Mouse (Mus musculus) hindbrain, embryonic 10.5 days (tissue): ENCODE data around the gene Thoc5. TPM values are rescaled to one million over a fixed set of nuclear protein-coding genes. Genes with fewer than 3 reads are reported as not detected.

Experiments used
- DNase-seq: peaks from one replicate; pipeline ENCODE4 v3.0.0-alpha.2; 2017; ENCODE audit warnings: low spot score
- H3K27ac ChIP-seq: fragments of 300-500 bp; sonication (generic); 2 replicates; pipeline ENCODE4 v1.5.1; 2016; ENCODE audit warnings: mild to moderate bottlenecking, moderate library complexity
- H3K27me3 ChIP-seq: fragments of 300-500 bp; sonication (generic); 2 replicates; pipeline ENCODE4 v1.6.1; 2016; ENCODE audit warnings: mild to moderate bottlenecking; ENCODE audit not compliant: poor library complexity, insufficient read depth, severe bottlenecking
- H3K36me3 ChIP-seq: fragments of 300-500 bp; sonication (generic); 2 replicates; pipeline ENCODE4 v1.6.1; 2016; ENCODE audit warnings: mild to moderate bottlenecking, moderate library complexity
- H3K4me1 ChIP-seq: fragments of 300-500 bp; sonication (generic); replicated peaks from 2 replicates; pipeline ENCODE4 v1.6.1; 2016; ENCODE audit warnings: mild to moderate bottlenecking
- H3K4me3 ChIP-seq: fragments of 300-500 bp; sonication (generic); 2 replicates; pipeline ENCODE4 v1.5.1; 2016; ENCODE audit warnings: mild to moderate bottlenecking, moderate library complexity
- H3K9me3 ChIP-seq: fragments of 300-500 bp; sonication (generic); 2 replicates; pipeline ENCODE4 v1.6.1; 2016; ENCODE audit warnings: mild to moderate bottlenecking, moderate library complexity
- WGBS: fragments of 180-500 bp; shearing (Covaris S2); methylation state at CpG from one replicate; pipeline ENCODE4 v1.1.7; 2016; 5-methylcytosine and 5-hydroxymethylcytosine counted together
- polyA plus RNA-seq: library from polyadenylated mRNA; unstranded; fragments of >200 nt; fragmentation: Nextera tagmentation; extraction: Ambion mirVana; gene quantifications from 2 replicates; pipeline ENCODE4 v1.2.1, GENCODE M21; 2016

Thoc5 gene
- polyA plus RNA-seq, 1 experiment from 2014 or later, result 59.4 TPM

DNA sequence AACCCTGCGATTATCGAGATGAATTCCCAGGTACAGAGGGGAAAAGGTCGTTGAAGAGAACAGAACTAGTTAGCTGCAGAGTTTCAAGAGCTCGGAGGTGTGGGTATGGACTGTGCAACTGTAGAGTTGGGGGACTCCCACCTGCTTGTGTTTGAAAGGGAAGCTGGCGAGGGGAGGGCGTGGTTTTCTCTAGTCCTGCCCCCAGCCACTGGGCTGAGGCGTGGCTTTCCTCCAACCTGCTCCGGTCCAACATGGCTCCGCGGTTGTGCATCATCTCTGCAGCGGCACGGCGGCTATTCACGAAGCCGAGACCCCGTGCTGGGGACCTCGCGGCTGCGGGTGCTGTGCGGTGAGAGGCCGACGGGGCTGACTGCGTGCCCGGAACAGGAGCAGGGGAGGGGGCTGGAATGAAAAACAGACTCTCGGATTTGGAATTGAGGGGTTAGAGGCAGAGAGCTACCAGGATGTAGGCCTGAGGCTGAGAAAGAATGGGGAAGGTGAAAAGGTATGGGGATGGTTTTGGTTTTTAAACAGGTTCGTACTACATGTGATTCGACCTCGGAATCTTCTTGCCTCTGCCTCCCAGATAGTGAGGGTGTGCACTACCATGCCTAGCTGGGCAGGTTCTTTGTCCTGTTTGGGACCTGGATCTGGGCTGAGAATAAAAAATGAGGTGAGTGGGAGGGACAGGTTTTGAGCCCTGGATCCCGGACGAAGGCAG is 21.2 kb upstream of the Thoc5 start, which contains the start of gene Nipsnap1:
TSS of gene Nipsnap1 (plus strand) at position 197 of the 721 bp plus-strand sequence.
- Histone ChIP-seq H3K4me3 (peak within 1 kb of the TSS; percentile 86), H3K4me1 (peaks cover 15% of the 10 kb centered on the region), H3K27me3 (no peaks in the 10 kb centered on the region), H3K36me3 (peaks cover 14% of the 10 kb centered on the region), H3K9me3 (peaks cover 8% of the 10 kb centered on the region; the same call in 1 of the 2 replicates), H3K27ac (peak within 1 kb of the TSS; percentile 94)
- 1% methylated on average over 30 of the region's 30 CpGs for WGBS
- peak; percentile 85 for DNase-seq

DNA sequence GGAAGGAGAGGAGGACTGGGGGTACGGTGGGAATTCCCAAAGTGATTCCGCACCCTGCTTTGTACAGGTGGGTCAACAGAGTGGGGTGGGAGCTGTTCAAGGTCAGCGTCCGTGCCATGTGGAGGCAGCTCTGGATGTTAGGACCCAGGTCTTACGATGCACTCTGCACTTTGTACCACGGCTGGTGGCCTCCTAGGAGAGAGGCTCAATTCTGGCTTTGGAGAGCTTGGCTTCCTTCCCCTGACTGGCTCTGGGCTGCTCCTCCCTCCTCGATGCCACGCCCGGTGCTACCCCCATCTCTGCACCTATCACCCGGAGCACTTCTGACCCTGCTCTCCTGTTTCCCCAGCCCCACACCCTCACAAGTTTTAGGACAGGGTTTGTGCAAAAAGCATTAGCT is 20.6 kb upstream of the Thoc5 start:
- Histone ChIP-seq H3K36me3 (peaks cover 14% of the 10 kb centered on the region), H3K9me3 (peaks cover 8% of the 10 kb centered on the region; the same call in 1 of the 2 replicates), H3K4me1 (peaks cover 15% of the 10 kb centered on the region), H3K27ac (peak overlapping the region; percentile 94), H3K27me3 (no peaks in the 10 kb centered on the region), H3K4me3 (peak overlapping the region; percentile 86)
- DNase-seq, result peak; percentile 17
- WGBS, result 13% methylated on average over 10 of the region's 10 CpGs

- Histone ChIP-seq H3K4me3 (no peak overlapping the region), H3K36me3 (peaks cover 38% of the 10 kb centered on the region), H3K9me3 (peaks cover 6% of the 10 kb centered on the region; the same call in 1 of the 2 replicates), H3K27me3 (no peaks in the 10 kb centered on the region), H3K4me1 (0 out of 2 replicates have a peak, but pooled peaks cover 5% of the 10 kb centered on the region), H3K27ac (no peak overlapping the region)
- no peak for DNase-seq
- WGBS, result 84% methylated on average over 4 of the region's 4 CpGs
Observed at GRCm38 (mm10) chr11:4881087-4881486, 14.0 kb upstream of the Thoc5 start.

- no peak overlapping the region for H3K4me3 ChIP-seq
- 0 out of 2 replicates have a peak, but pooled peaks cover 5% of the 10 kb centered on the region for H3K4me1 ChIP-seq
- H3K27me3 ChIP-seq, result no peaks in the 10 kb centered on the region
- no peaks in the 10 kb centered on the region for H3K9me3 ChIP-seq
- peaks cover 50% of the 10 kb centered on the region for H3K36me3 ChIP-seq
- DNase-seq, result no peak
- WGBS, result 51% methylated on average over 14 of the region's 14 CpGs
- no peak overlapping the region for H3K27ac ChIP-seq
Observed at GRCm38 (mm10) chr11:4882892-4883627, 12.1 kb upstream of the Thoc5 start.

DNA sequence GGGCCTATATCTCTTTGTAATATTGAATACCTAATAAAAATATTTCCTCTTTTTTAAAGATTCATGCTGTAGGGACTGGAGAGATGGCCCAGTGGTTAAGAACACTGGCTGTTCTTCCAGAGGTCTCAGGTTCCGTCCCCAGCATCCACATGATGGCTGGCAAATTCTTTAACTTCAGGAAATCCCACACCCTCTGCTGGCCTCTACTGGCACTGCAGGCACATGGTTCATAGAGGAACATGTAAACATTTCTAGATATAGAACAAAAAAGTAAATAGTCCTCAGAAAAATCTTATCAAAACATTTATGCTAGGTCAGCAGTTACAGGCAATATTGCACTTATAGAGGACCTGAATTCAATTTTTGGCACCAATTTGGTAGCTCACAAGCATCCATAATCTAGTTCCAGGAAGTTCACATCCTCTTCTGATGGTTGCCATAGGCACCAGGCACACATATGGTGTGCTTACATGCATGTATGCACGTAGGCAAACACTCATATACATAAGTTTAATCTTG is 9.7 kb upstream of the Thoc5 start:
- Histone ChIP-seq H3K4me3 (no peak overlapping the region), H3K27me3 (no peaks in the 10 kb centered on the region), H3K9me3 (no peaks in the 10 kb centered on the region), H3K36me3 (peaks cover 73% of the 10 kb centered on the region), H3K4me1 (0 out of 2 replicates have a peak, but pooled peaks cover 5% of the 10 kb centered on the region), H3K27ac (no peak overlapping the region)
- 71% methylated on average over 2 of the region's 2 CpGs for WGBS
- peak; percentile 50 for DNase-seq

DNA sequence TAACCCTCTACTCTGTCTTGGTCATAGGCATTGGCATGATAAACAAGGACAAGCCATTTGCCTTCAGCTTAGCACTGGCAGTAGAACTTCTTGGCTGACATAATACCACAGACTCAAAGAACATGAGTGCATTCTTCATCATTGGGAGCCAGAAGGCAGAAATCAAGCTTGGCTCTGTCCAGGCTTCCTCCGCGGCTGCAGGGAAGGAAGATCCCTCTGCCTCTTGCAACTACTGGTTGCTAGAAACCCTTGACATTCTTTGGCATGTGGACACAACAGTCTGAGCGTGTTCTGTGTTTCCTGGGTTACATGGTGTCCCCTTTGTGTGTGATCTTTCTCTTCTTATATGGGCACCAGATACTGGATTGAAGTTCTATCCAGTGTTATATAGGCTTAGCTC is 8.1 kb upstream of the Thoc5 start:
- H3K4me1 ChIP-seq, result 0 out of 2 replicates have a peak, but pooled peaks cover 5% of the 10 kb centered on the region
- H3K36me3 ChIP-seq, result peaks cover 88% of the 10 kb centered on the region
- WGBS, result 93% methylated on average over 3 of the region's 3 CpGs

GRCm38 (mm10) chr11:4900437-4900836 is 5.3 kb downstream of the Thoc5 start:
- DNase-seq, result no peak
- Histone ChIP-seq H3K27ac (no peak overlapping the region), H3K4me1 (peaks cover 8% of the 10 kb centered on the region), H3K9me3 (no peaks in the 10 kb centered on the region), H3K4me3 (no peak overlapping the region), H3K27me3 (no peaks in the 10 kb centered on the region), H3K36me3 (peaks cover 79% of the 10 kb centered on the region)
- WGBS, result 73% methylated on average over 5 of the region's 5 CpGs

More for the DNA sequence above, 8.1 kb upstream of the Thoc5 start:
- Histone ChIP-seq H3K4me3 (no peak overlapping the region), H3K27me3 (no peaks in the 10 kb centered on the region), H3K9me3 (no peaks in the 10 kb centered on the region), H3K27ac (no peak overlapping the region)
- no peak for DNase-seq

GRCm38 (mm10) chr11:4901956-4902355 is 6.8 kb downstream of the Thoc5 start:
- Histone ChIP-seq H3K4me1 (no peaks in the 10 kb centered on the region), H3K27ac (no peak overlapping the region), H3K4me3 (no peak overlapping the region), H3K9me3 (no peaks in the 10 kb centered on the region), H3K27me3 (no peaks in the 10 kb centered on the region), H3K36me3 (peaks cover 89% of the 10 kb centered on the region)
- DNase-seq, result no peak
- 90% methylated on average over 6 of the region's 6 CpGs for WGBS

DNA sequence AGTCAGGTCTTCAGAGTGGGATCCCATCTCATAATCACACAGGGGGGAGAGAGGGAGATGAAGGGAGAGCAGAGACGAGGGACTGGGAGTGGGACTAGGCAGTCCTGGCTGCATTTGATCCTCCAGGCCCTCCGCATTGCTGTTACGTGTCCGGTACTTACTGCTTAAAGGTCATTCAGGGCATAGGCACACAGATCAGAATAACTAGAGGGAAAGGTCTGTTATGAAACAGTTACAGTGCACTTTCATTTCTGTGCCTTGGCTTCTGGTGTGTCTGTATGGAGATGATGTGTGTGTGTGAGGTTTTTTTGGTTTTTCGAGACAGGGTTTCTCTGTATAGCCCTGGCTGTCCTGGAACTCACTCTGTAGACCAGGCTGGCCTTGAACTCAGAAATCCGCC is 11.1 kb downstream of the Thoc5 start:
- Histone ChIP-seq H3K27ac (no peak overlapping the region), H3K4me1 (no peaks in the 10 kb centered on the region), H3K36me3 (peaks cover 93% of the 10 kb centered on the region), H3K4me3 (no peak overlapping the region), H3K9me3 (no peaks in the 10 kb centered on the region), H3K27me3 (no peaks in the 10 kb centered on the region)
- DNase-seq, result no peak
- WGBS, result 96% methylated on average over 6 of the region's 6 CpGs

DNA sequence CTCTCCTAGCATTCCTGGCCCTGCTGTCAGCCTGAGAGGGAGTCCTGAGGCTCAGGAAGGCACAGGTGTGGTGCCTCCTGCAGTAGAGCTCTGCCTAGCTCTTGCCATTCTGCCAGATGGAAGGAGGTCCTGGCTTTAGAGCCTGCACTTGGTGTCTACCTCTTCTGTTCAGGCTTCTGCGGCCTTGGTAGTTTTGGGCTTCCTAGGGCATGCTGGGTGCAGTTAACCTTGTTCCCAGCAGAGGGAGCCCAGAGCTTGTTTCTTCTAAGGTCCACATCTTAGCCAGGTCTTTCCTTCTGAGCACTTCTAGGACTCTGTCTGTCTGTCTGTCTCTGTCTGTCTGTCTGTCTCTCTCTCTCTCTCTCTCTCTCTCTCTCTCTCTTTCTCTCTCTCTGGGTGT is 20.9 kb downstream of the Thoc5 start:
- Histone ChIP-seq H3K27me3 (no peaks in the 10 kb centered on the region), H3K4me3 (no peak overlapping the region), H3K36me3 (peaks cover 99% of the 10 kb centered on the region), H3K4me1 (no peaks in the 10 kb centered on the region), H3K9me3 (no peaks in the 10 kb centered on the region), H3K27ac (no peak overlapping the region)
- DNase-seq, result peak; percentile 51
- WGBS, result 76% methylated on average over 1 of the region's 1 CpGs

DNA sequence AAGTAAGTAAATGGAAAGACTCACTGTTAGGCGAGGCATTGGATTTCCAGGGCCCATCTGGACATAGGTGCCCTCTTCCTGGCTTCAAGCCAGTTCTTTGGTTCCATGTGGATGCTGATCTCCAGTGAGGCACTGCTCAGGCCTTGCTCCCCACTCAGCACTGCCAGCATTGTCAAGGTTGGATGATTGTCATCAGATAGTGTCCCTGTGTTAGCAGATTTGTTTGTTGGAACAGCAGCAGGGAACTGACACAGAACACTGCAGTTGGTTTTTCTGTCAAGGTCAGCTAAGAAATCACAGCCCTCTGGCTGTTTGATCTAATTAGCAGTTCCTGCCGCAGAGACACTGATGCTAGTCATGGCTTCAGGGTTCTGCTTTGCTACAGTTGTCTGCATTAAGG is 26.2 kb downstream of the Thoc5 start:
- H3K27me3 ChIP-seq, result no peaks in the 10 kb centered on the region
- H3K27ac ChIP-seq, result no peak overlapping the region
- peaks cover 99% of the 10 kb centered on the region for H3K36me3 ChIP-seq
- H3K4me1 ChIP-seq, result no peaks in the 10 kb centered on the region
- 90% methylated on average over 2 of the region's 2 CpGs for WGBS
- H3K4me3 ChIP-seq, result no peak overlapping the region
- DNase-seq, result no peak
- no peaks in the 10 kb centered on the region for H3K9me3 ChIP-seq

DNA sequence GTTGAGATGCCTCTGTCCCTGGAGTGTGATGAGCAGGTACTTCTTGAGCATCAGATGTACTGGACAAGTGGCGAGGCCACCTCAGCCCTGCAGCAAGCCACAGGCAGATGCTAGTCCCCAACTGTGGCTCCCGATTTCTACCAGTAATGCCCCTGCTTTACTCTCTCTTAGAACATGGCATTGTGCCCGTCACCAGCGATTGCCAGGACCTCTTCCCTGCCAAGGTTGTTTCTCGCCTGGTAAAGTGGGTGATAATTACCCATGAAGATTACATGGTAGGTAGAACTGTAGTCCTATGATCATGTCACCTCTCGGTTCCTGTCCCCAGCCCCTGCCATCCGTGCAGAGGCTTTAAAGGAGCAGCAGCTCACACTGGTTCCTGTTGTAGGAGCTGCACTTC is 26.6 kb downstream of the Thoc5 start:
- no peaks in the 10 kb centered on the region for H3K9me3 ChIP-seq
- H3K36me3 ChIP-seq, result peaks cover 99% of the 10 kb centered on the region
- no peaks in the 10 kb centered on the region for H3K4me1 ChIP-seq
- DNase-seq, result no peak
- 89% methylated on average over 7 of the region's 7 CpGs for WGBS
- no peak overlapping the region for H3K27ac ChIP-seq
- H3K4me3 ChIP-seq, result no peak overlapping the region
- no peaks in the 10 kb centered on the region for H3K27me3 ChIP-seq

DNA sequence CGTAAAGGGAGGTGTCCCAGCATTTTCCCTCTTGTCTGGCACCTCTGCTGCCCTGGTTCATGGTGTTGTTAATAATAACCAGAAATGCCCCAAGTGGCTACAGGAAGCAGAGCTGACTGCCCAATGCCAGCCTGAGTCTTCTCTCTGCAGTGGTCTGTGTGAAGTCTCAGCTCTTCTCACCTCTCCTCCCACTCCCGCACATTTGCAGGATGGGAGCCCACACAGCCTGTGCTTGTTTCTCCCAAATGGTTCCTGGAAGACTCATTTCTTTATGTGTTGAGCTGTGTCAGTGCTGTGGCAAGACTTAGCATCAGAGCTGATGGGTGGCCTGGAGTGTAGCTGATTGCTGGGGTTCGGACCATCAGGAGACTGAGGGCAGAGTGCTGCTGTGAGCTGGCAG is 32.1 kb downstream of the Thoc5 start:
- DNase-seq, result no peak
- H3K27me3 ChIP-seq, result no peaks in the 10 kb centered on the region
- H3K4me1 ChIP-seq, result no peaks in the 10 kb centered on the region
- no peaks in the 10 kb centered on the region for H3K9me3 ChIP-seq
- H3K27ac ChIP-seq, result no peak overlapping the region
- H3K36me3 ChIP-seq, result peaks cover 88% of the 10 kb centered on the region
- H3K4me3 ChIP-seq, result no peak overlapping the region
- WGBS, result 95% methylated on average over 3 of the region's 3 CpGs
